Mouse (Mus musculus): ENCODE results near the gene Naa80. TPM values are rescaled to one million over a fixed set of nuclear protein-coding genes. Genes with fewer than 3 reads are reported as not detected.
"Not testable (repeated sequence)": the region's sequence is repeated elsewhere in the genome, so short reads cannot be mapped to it uniquely, and the experiment has no call there.

The Naa80 gene
- polyA plus RNA-seq, 1 experiment from 2014 or later = 19.2 TPM

GRCm38 (mm10) chr9:107554319-107554825 lies 24.3 kb upstream of the Naa80 start:
- Histone ChIP-seq H3K4me2 (ENCODE audit: low read depth, low read length) (peak overlapping the region; percentile 96), H3K27ac (ENCODE audit: low read length) (peak overlapping the region; percentile 98), H3K27me3 (replicated peaks; ENCODE audit: control insufficient read depth, insufficient read depth, low read length) (no peaks in the 10 kb centered on the region), H3K4me1 (ENCODE audit: control insufficient read depth, insufficient read depth, low read length) (peaks cover 47% of the 10 kb centered on the region), H3K4me3 (ENCODE audit: low read length) (peak overlapping the region; percentile 84), H3K9me3 (ENCODE audit: control insufficient read depth, low read length) (no peaks in the 10 kb centered on the region), H3K36me3 (ENCODE audit: control insufficient read depth, insufficient read depth, low read length) (peaks cover 16% of the 10 kb centered on the region), H3K9ac (ENCODE audit: low read depth, low read length) (peak overlapping the region; percentile 94)
- peak; percentile 92 for ATAC-seq
- WGBS = under 1% methylated on average over 53 of the region's 53 CpGs

DNA sequence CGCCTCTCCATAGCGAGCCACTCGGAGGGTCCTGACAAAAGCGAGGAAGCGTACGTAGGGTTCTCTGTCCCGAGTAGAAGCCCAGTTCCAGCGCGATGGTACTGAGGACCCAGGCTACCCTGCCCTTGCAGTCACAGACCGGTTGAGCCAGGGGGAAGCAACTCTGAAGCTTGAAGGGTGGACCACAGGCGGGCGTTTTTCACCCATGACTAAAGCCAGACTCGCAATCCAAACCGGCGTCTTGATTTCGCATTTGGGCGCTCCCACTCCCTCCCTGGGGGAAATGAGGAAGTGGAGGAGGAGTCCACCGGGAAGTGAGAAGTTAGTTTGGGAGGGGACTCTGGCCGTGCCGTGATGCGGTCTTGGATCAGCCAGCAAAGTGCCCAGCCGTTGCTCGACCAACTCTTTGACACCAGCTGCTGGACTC lies 23.6 kb upstream of the Naa80 start:
- Histone ChIP-seq H3K9me3 (ENCODE audit: control insufficient read depth, low read length) (no peaks in the 10 kb centered on the region), H3K27ac (ENCODE audit: low read length) (peak overlapping the region; percentile 98), H3K4me1 (ENCODE audit: control insufficient read depth, insufficient read depth, low read length) (peaks cover 47% of the 10 kb centered on the region), H3K4me3 (ENCODE audit: low read length) (peak overlapping the region; percentile 84), H3K9ac (ENCODE audit: low read depth, low read length) (peak overlapping the region; percentile 94), H3K4me2 (ENCODE audit: low read depth, low read length) (peak overlapping the region; percentile 96), H3K27me3 (replicated peaks; ENCODE audit: control insufficient read depth, insufficient read depth, low read length) (no peaks in the 10 kb centered on the region), H3K36me3 (ENCODE audit: control insufficient read depth, insufficient read depth, low read length) (peaks cover 16% of the 10 kb centered on the region)
- peak; percentile 11 for ATAC-seq
- 0% methylated on average over 23 of the region's 23 CpGs for WGBS

GRCm38 (mm10) chr9:107555701-107556100 lies 23.0 kb upstream of the Naa80 start:
- Histone ChIP-seq H3K27me3 (replicated peaks; ENCODE audit: control insufficient read depth, insufficient read depth, low read length) (no peaks in the 10 kb centered on the region), H3K4me1 (ENCODE audit: control insufficient read depth, insufficient read depth, low read length) (peaks cover 43% of the 10 kb centered on the region), H3K36me3 (ENCODE audit: control insufficient read depth, insufficient read depth, low read length) (peaks cover 16% of the 10 kb centered on the region), H3K9me3 (ENCODE audit: control insufficient read depth, low read length) (no peaks in the 10 kb centered on the region), H3K4me3 (ENCODE audit: low read length) (peak overlapping the region; percentile 84), H3K27ac (ENCODE audit: low read length) (peak overlapping the region; percentile 98), H3K9ac (ENCODE audit: low read depth, low read length) (peak overlapping the region; percentile 94), H3K4me2 (ENCODE audit: low read depth, low read length) (peak overlapping the region; percentile 96)
- 33% methylated on average over 2 of the region's 2 CpGs for WGBS
- no peak for ATAC-seq

- Histone ChIP-seq H3K9me3 (ENCODE audit: control insufficient read depth, low read length) (no peaks in the 10 kb centered on the region), H3K36me3 (ENCODE audit: control insufficient read depth, insufficient read depth, low read length) (peaks cover 18% of the 10 kb centered on the region), H3K27me3 (replicated peaks; ENCODE audit: control insufficient read depth, insufficient read depth, low read length) (no peaks in the 10 kb centered on the region), H3K4me1 (ENCODE audit: control insufficient read depth, insufficient read depth, low read length) (peaks cover 36% of the 10 kb centered on the region), H3K4me3 (ENCODE audit: low read length) (peak overlapping the region; percentile 84), H3K27ac (ENCODE audit: low read length) (peak overlapping the region; percentile 98), H3K4me2 (ENCODE audit: low read depth, low read length) (peak overlapping the region; percentile 96), H3K9ac (ENCODE audit: low read depth, low read length) (peak overlapping the region; percentile 94)
- no peak for ATAC-seq
- WGBS = 65% methylated on average over 3 of the region's 3 CpGs
These were observed 22.3 kb upstream of the Naa80 start for GRCm38 (mm10) chr9:107556346-107556745.

GRCm38 (mm10) chr9:107563029-107563581 lies 15.6 kb upstream of the Naa80 start, which contains the start of gene Tusc2:
Gene Tusc2 (plus strand): TSS chr9:107563255.
- WGBS = 0% methylated on average over 46 of the region's 46 CpGs
- Histone ChIP-seq H3K27me3 (replicated peaks; ENCODE audit: control insufficient read depth, insufficient read depth, low read length) (no peaks in the 10 kb centered on the region), H3K9me3 (ENCODE audit: control insufficient read depth, low read length) (no peaks in the 10 kb centered on the region), H3K4me3 (ENCODE audit: low read length) (peak within 1 kb of the TSS; percentile 93), H3K27ac (ENCODE audit: low read length) (peak within 1 kb of the TSS; percentile 59), H3K4me2 (ENCODE audit: low read depth, low read length) (peak within 1 kb of the TSS; percentile 74), H3K9ac (ENCODE audit: low read depth, low read length) (peak within 1 kb of the TSS; percentile 87), H3K36me3 (ENCODE audit: control insufficient read depth, insufficient read depth, low read length) (peaks cover 18% of the 10 kb centered on the region), H3K4me1 (ENCODE audit: control insufficient read depth, insufficient read depth, low read length) (peaks cover 30% of the 10 kb centered on the region)
- peak; percentile 95 for ATAC-seq

DNA sequence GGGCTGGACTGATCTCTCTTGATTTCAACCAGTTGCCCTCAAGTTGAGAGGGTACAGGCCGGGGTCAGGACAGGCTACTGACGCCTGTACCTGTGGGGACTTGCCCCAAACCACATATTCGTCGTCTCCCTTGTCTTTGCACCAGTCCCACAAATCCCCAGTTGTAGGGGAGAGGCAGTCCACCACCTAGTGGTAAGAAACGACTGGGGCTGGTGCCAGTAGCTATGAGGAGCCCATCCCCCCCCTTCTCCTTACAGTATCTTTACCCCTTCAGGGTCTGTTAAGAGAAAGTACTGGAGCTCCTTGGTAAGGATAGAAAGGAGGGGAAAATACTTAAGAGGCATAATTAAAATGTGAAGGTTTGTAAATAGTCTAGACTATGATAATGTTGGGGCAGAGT lies 13.1 kb upstream of the Naa80 start:
- H3K4me2 ChIP-seq (ENCODE audit: low read depth, low read length); H3K4me3 ChIP-seq (ENCODE audit: low read length); H3K27me3 ChIP-seq (replicated peaks; ENCODE audit: control insufficient read depth, insufficient read depth, low read length); H3K9me3 ChIP-seq (ENCODE audit: control insufficient read depth, low read length); ATAC-seq: not testable (repeated sequence)
- peak overlapping the region; percentile 27; the same call in 1 of the 2 replicates for H3K9ac ChIP-seq (ENCODE audit: low read depth, low read length)
- H3K36me3 ChIP-seq (ENCODE audit: control insufficient read depth, insufficient read depth, low read length) = peaks cover 12% of the 10 kb centered on the region; the same call in 1 of the 2 replicates
- 54% methylated on average over 5 of the region's 5 CpGs for WGBS
- peaks cover 38% of the 10 kb centered on the region for H3K4me1 ChIP-seq (ENCODE audit: control insufficient read depth, insufficient read depth, low read length)
- H3K27ac ChIP-seq (ENCODE audit: low read length) = peak overlapping the region; percentile 13; the same call in 1 of the 2 replicates

- Histone ChIP-seq H3K27ac (ENCODE audit: low read length) (peak overlapping the region; percentile 72), H3K4me2 (ENCODE audit: low read depth, low read length) (peak overlapping the region; percentile 32), H3K4me3 (ENCODE audit: low read length) (peak overlapping the region; percentile 13; the same call in 1 of the 2 replicates), H3K27me3 (replicated peaks; ENCODE audit: control insufficient read depth, insufficient read depth, low read length) (no peaks in the 10 kb centered on the region), H3K36me3 (ENCODE audit: control insufficient read depth, insufficient read depth, low read length) (peaks cover 11% of the 10 kb centered on the region; the same call in 1 of the 2 replicates), H3K4me1 (ENCODE audit: control insufficient read depth, insufficient read depth, low read length) (peaks cover 44% of the 10 kb centered on the region), H3K9ac (ENCODE audit: low read depth, low read length) (0 out of 2 replicates have a peak overlapping the region, but pooled peaks have one; percentile 34), H3K9me3 (ENCODE audit: control insufficient read depth, low read length) (no peaks in the 10 kb centered on the region)
- WGBS = 50% methylated on average over 15 of the region's 15 CpGs
- no peak for ATAC-seq
These were observed 12.5 kb upstream of the Naa80 start for GRCm38 (mm10) chr9:107566041-107566709.

GRCm38 (mm10) chr9:107566855-107567254 lies 11.8 kb upstream of the Naa80 start:
- H3K27ac ChIP-seq (ENCODE audit: low read length) = peak overlapping the region; percentile 72
- peak overlapping the region; percentile 32; the same call in 1 of the 2 replicates for H3K4me2 ChIP-seq (ENCODE audit: low read depth, low read length)
- ATAC-seq = no peak
- 44% methylated on average over 3 of the region's 3 CpGs for WGBS
- H3K27me3 ChIP-seq (replicated peaks; ENCODE audit: control insufficient read depth, insufficient read depth, low read length) = no peaks in the 10 kb centered on the region
- H3K4me3 ChIP-seq (ENCODE audit: low read length) = peak overlapping the region; percentile 13; the same call in 1 of the 2 replicates
- H3K4me1 ChIP-seq (ENCODE audit: control insufficient read depth, insufficient read depth, low read length) = peaks cover 51% of the 10 kb centered on the region
- peaks cover 7% of the 10 kb centered on the region; the same call in 1 of the 2 replicates for H3K36me3 ChIP-seq (ENCODE audit: control insufficient read depth, insufficient read depth, low read length)
- no peaks in the 10 kb centered on the region for H3K9me3 ChIP-seq (ENCODE audit: control insufficient read depth, low read length)
- H3K9ac ChIP-seq (ENCODE audit: low read depth, low read length) = peak overlapping the region; percentile 34; the same call in 1 of the 2 replicates

GRCm38 (mm10) chr9:107567702-107568319 lies 10.9 kb upstream of the Naa80 start, which contains the start of gene Hyal2:
Gene Hyal2 (plus strand): TSS chr9:107567945.
- ATAC-seq = no peak
- WGBS = 6% methylated on average over 18 of the region's 18 CpGs
- Histone ChIP-seq H3K36me3 (ENCODE audit: control insufficient read depth, insufficient read depth, low read length) (peaks cover 6% of the 10 kb centered on the region; the same call in 1 of the 2 replicates), H3K4me1 (ENCODE audit: control insufficient read depth, insufficient read depth, low read length) (peaks cover 56% of the 10 kb centered on the region), H3K4me2 (ENCODE audit: low read depth, low read length) (peak within 1 kb of the TSS; percentile 74), H3K9me3 (ENCODE audit: control insufficient read depth, low read length) (no peaks in the 10 kb centered on the region), H3K27ac (ENCODE audit: low read length) (peak within 1 kb of the TSS; percentile 72), H3K9ac (ENCODE audit: low read depth, low read length) (peak within 1 kb of the TSS; percentile 85), H3K27me3 (replicated peaks; ENCODE audit: control insufficient read depth, insufficient read depth, low read length) (no peaks in the 10 kb centered on the region), H3K4me3 (ENCODE audit: low read length) (peak within 1 kb of the TSS; percentile 78)
